Mouse (Mus musculus) layer of hippocampus, adult 8-10 months (tissue): ENCODE data around the gene Pbxip1. TPM values are rescaled to one million over a fixed set of nuclear protein-coding genes. Genes with fewer than 3 reads are reported as not detected.
A peak's percentile ranks its signal among the peaks of the same experiment; 100 is the strongest.

Experiments used
- DNase-seq, 2 experiments: peaks; one replicate each; pipeline ENCODE4 v3.0.0; 2022; ENCODE audit warnings: low spot score in 2 of 2
- total RNA-seq, 4 experiments: library from RNA; stranded (reverse); gene quantifications; 2 replicates each; pipeline ENCODE4 v1.2.4; 2022

The Pbxip1 gene
- total RNA-seq, 4 experiments from 2014 or later: 39.6 to 71.2 (median 51.8) TPM

GRCm38 (mm10) chr3:89481488-89481887 is 45.0 kb downstream of the Pbxip1 start:
- DNase-seq: no peak

GRCm38 (mm10) chr3:89482249-89482648 is 45.7 kb downstream of the Pbxip1 start:
- DNase-seq: no peak

DNA sequence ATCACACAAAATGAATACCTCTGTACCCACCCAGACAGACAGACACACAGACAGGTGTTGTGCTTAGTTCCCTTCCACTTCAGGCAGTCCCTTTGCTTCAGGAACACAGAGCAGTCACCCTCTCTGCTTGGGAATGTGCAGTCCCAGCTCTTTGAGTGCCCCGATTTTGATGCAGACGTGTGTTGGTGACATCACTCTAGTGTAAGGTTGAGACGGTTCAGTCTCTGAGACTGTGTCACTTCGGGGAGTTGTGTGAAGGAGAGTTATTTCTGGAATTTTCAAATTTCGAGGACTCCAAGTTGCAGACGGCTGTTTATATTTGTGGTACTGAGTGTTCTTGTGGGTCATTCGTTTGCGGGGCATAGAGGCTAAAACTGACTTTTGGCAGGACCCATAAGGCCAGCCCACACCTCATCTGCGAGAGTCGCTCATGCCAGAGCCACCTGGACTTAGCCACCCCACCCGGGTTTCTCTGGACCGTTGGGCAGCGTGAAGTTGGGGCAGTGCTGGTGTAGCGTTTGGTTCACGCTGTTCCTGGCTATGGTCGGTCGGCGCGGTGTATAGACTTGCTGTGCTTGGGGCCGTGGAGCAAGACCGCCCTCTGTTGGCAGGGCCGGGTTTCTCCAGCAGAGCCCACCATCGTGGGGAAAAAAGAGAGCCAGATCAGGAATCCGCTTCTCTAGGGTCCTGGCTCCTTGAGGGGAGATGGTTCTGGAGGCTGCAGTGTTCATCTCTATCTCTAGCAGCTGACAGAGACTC is 48.4 kb downstream of the Pbxip1 start:
- peak in 1 of 2 experiments; percentile 45 for DNase-seq

DNA sequence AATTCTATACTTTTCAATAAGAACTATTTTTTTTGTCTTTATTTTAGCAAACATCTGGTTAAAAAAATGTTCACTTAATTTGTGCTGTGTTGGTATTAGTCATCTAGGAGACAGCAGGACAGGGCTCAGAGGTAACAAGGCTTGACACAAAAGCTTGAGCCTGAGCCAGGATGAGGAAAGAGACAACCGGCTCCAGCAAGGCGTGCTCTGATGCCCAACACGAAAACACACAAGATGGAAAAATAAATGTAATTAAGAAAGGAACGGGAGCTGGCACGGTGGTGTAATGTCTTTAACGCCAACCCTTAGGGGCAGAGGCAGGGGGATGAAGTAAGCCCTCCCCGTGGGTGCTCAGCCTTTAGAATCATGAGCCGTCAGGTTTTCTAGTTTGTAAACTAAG is 49.6 kb downstream of the Pbxip1 start:
- DNase-seq: no peak

- no peak for DNase-seq
Measured at GRCm38 (mm10) chr3:89486916-89487702, 50.6 kb downstream of the Pbxip1 start.

- DNase-seq: no peak
Measured at GRCm38 (mm10) chr3:89490790-89491189, 54.3 kb downstream of the Pbxip1 start.

- no peak for DNase-seq
Measured at GRCm38 (mm10) chr3:89491559-89491958, 55.1 kb downstream of the Pbxip1 start.

DNA sequence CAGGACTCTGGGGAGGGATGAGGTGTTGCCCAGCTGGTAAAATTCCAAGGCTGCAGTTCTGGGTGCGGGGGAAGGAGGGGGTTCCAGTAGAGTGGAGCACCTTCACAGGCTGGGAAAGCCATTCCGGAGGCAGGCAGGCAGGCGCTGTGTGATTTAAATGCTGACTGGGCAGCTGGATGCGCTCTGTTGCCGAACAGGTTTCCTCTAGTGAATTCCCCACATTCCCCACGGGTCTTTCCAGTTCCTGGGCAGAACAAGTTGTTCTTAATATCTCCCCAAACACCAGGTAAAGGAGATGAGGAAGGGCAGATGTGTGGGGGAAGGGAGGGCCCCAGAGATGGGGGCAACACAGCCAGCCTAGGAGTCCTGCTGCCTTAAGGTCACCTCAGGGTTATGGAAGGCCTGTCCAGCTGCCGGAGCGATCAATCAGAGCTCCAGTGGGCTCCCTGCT is 56.2 kb downstream of the Pbxip1 start:
- no peak for DNase-seq

DNA sequence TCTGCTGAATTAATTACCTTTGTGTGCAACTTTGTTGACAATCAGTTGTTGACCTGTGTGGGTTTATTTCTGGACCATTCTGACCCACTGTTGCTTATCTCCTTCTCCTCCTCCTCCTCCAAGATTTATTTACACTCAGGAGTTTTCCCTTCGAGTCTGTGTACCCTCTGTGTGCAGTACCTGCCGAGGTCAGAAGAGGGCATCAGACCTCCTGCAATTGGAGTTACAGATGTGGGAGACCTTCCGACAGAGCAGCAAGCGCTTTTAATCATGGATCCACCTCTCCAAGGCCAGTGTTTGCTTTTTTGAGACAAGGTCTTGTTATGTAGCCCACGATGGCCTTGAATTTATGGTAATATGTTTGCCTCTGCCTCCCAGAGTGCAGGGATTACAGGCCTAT is 58.1 kb downstream of the Pbxip1 start:
- DNase-seq: no peak

DNA sequence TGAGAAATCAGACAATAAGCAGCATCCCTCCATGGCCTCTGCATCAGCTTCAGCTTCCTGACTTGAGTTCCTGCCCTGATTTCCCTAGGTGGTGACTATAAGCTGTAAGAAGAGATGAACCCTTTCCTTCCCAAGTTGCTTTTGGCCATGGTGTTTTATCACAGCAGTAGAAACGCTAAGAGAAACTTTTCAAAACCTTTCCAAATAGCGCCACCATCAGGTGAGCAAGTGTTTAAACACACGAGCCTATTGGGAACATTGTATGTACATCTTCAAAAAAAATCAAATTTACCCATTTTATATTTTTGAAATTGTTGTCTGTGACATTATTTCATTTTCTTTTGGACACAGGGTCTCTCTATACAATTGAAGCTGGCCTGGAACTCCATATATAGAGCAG is 59.9 kb downstream of the Pbxip1 start:
- DNase-seq: no peak

DNA sequence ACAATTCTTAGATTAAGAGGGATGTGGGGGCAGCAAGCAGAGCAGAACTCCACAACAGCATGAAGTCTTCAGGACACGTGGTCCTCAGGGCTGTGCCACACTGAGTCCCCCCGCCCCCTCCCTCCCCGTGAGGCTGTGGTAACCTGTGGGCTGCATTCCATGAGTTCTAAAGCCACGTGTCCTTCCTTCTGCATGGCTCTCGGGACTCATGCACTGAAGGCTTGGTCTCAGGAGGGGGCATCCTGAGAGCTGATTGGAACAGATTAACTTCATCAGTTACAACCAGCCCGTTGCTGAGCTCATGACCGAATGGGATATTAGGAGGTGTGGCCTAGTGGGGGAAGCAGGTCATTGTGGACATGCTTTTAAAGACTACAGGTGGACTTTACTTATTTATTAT is 63.2 kb downstream of the Pbxip1 start:
- DNase-seq: no peak

Other genes with a start within 250 kb of the Pbxip1 start
- 10 to 100 TPM; 62.1 to 75.2 (median 68.5) TPM for gene Gba, start 233.8 kb upstream of the Pbxip1 start, total RNA-seq
- 10 to 100 TPM; 27.4 to 40.7 (median 35.3) TPM for gene Thbs3, start 221.5 kb upstream of the Pbxip1 start, total RNA-seq
- 10 to 100 TPM; 85.4 to 96.0 (median 94.4) TPM for gene Mtx1, start 209.6 kb upstream of the Pbxip1 start, total RNA-seq
- 1 to 10 TPM in 2 of 4 experiments, under 1 TPM in 2; 0.37 to 1.7 (median 1.2) TPM for gene Muc1, start 207.6 kb upstream of the Pbxip1 start, total RNA-seq
- gene Krtcap2, start 190.7 kb upstream of the Pbxip1 start, total RNA-seq: 10 to 100 TPM; 73.9 to 82.9 (median 79.4) TPM
- 10 to 100 TPM; 74.0 to 89.3 (median 80.2) TPM for gene Trim46, start 190.4 kb upstream of the Pbxip1 start, total RNA-seq
- gene Dpm3, start 177.3 kb upstream of the Pbxip1 start, total RNA-seq: 10 to 100 TPM; 44.2 to 67.3 (median 61.7) TPM
- gene Slc50a1, start 166.1 kb upstream of the Pbxip1 start, total RNA-seq: 10 to 100 TPM; 51.8 to 69.9 (median 58.2) TPM
- gene Efna1, start 155.6 kb upstream of the Pbxip1 start, total RNA-seq: 10 to 100 TPM in 2 of 4 experiments, 1 to 10 TPM in 2; 7.9 to 12.6 (median 10.5) TPM
- 10 to 100 TPM; 57.7 to 72.8 (median 60.8) TPM for gene Efna3, start 113.7 kb upstream of the Pbxip1 start, total RNA-seq
- 1 to 10 TPM in 3 of 4 experiments, under 1 TPM in 1; 0.96 to 1.4 (median 1.1) TPM for gene Efna4, start 98.7 kb upstream of the Pbxip1 start, total RNA-seq
- gene Adam15, start 86.7 kb upstream of the Pbxip1 start, total RNA-seq: 100 to 1,000 TPM; 129 to 141 (median 137) TPM
- gene Dcst2, start 74.7 kb upstream of the Pbxip1 start, total RNA-seq: under 1 TPM; 0.32 to 0.47 (median 0.39) TPM
- gene Dcst1, start 71.5 kb upstream of the Pbxip1 start, total RNA-seq: under 1 TPM in 2 of 4 experiments, not detected in 2; 0.16 to 0.48 TPM
- gene Zbtb7b, start 41.9 kb upstream of the Pbxip1 start, total RNA-seq: 10 to 100 TPM; 12.6 to 18.7 (median 15.9) TPM
- 1 to 10 TPM; 1.9 to 7.1 (median 4.3) TPM for gene Lenep, start 33.9 kb upstream of the Pbxip1 start, total RNA-seq
- 10 to 100 TPM; 35.8 to 37.8 (median 37.1) TPM for gene Flad1, start 24.8 kb upstream of the Pbxip1 start, total RNA-seq
- gene Cks1b, start 18.3 kb upstream of the Pbxip1 start, total RNA-seq: 1 to 10 TPM; 1.6 to 4.7 (median 2.5) TPM
- gene Shc1, start 18.3 kb upstream of the Pbxip1 start, total RNA-seq: 10 to 100 TPM; 16.4 to 22.3 (median 19.9) TPM
- 10 to 100 TPM; 49.4 to 61.0 (median 53.9) TPM for gene Pygo2, start 6.5 kb upstream of the Pbxip1 start, total RNA-seq
- gene Pmvk, start 17.8 kb downstream of the Pbxip1 start, total RNA-seq: 10 to 100 TPM; 29.5 to 33.7 (median 31.3) TPM
- gene Kcnn3, start 83.5 kb downstream of the Pbxip1 start, total RNA-seq: 10 to 100 TPM; 21.9 to 26.5 (median 25.8) TPM